In genomic region chr1:74091611-74092224, GRCm38 (mm10) we compare ENCODE assay signal across 7 mouse cellular contexts. TPM values are rescaled to one million over a fixed set of nuclear protein-coding genes. Genes with fewer than 3 reads are reported as not detected.
A peak's percentile ranks its signal among the peaks of the same experiment; 100 is the strongest.
DNase-seq lines count a peak whose midpoint lies in the region; ATAC-seq lines count a peak whose summit lies in the region.

No protein-coding gene starts in this region.

- no peak overlapping the region for H3K4me2 ChIP-seq in midbrain, embryonic 11.5 days
- H3K4me2 ChIP-seq in midbrain, embryonic 16.5 days (ENCODE audit: low read length), result no peak overlapping the region
- H3K4me2 ChIP-seq in embryonic facial prominence, embryonic 11.5 days (ENCODE audit: low read depth, low read length), result peak overlapping the region; percentile 64
- no peak overlapping the region for H3K4me2 ChIP-seq in hindbrain, embryonic 13.5 days

- DNase-seq in midbrain, embryonic 11.5 days (ENCODE audit: low spot score, missing footprints), result no peak
- peak; percentile 93 for DNase-seq in embryonic facial prominence, embryonic 11.5 days (ENCODE audit: low spot score)
- peak; percentile 53 for DNase-seq in skeletal muscle tissue, adult 2 months (ENCODE audit: low read depth, low spot score)
- no peak for DNase-seq in adrenal gland, postnatal 36 days
- no peak for DNase-seq in spleen, adult 18-20 months

- no peaks in the 10 kb centered on the region for H3K36me3 ChIP-seq in midbrain, embryonic 11.5 days (ENCODE audit: control insufficient read depth, insufficient read depth, low read length)
- H3K36me3 ChIP-seq in midbrain, embryonic 16.5 days (ENCODE audit: control insufficient read depth, insufficient read depth, low read length), result no peaks in the 10 kb centered on the region
- H3K36me3 ChIP-seq in embryonic facial prominence, embryonic 11.5 days (replicated peaks; ENCODE audit: control insufficient read depth, insufficient read depth, low read depth, low read length), result no peaks in the 10 kb centered on the region
- H3K36me3 ChIP-seq in hindbrain, embryonic 13.5 days, result no peaks in the 10 kb centered on the region

- H3K27ac ChIP-seq in midbrain, embryonic 11.5 days (ENCODE audit: low read depth, low read length), result no peak overlapping the region
- H3K27ac ChIP-seq in midbrain, embryonic 16.5 days (ENCODE audit: low read length), result no peak overlapping the region
- H3K27ac ChIP-seq in embryonic facial prominence, embryonic 11.5 days (replicated peaks; ENCODE audit: low read depth, low read length), result peak overlapping the region; percentile 94
- peak overlapping the region; percentile 48; the same call in 1 of the 2 replicates for H3K27ac ChIP-seq in hindbrain, embryonic 13.5 days

- no peak overlapping the region for H3K4me3 ChIP-seq in midbrain, embryonic 11.5 days (ENCODE audit: low read depth, low read length)
- no peak overlapping the region for H3K4me3 ChIP-seq in midbrain, embryonic 16.5 days (ENCODE audit: low read depth, low read length)
- H3K4me3 ChIP-seq in embryonic facial prominence, embryonic 11.5 days (ENCODE audit: low read depth, low read length), result 0 out of 2 replicates have a peak overlapping the region, but pooled peaks have one; percentile 42
- no peak overlapping the region for H3K4me3 ChIP-seq in hindbrain, embryonic 13.5 days

- no peaks in the 10 kb centered on the region for H3K9me3 ChIP-seq in midbrain, embryonic 11.5 days (ENCODE audit: control insufficient read depth, low read length)
- no peaks in the 10 kb centered on the region for H3K9me3 ChIP-seq in midbrain, embryonic 16.5 days (replicated peaks; ENCODE audit: control insufficient read depth, low read length, poor library complexity, severe bottlenecking)
- no peaks in the 10 kb centered on the region for H3K9me3 ChIP-seq in embryonic facial prominence, embryonic 11.5 days (replicated peaks; ENCODE audit: control insufficient read depth, low read length)
- no peaks in the 10 kb centered on the region for H3K9me3 ChIP-seq in hindbrain, embryonic 13.5 days

- peak; percentile 19; the same call in 1 of the 2 replicates for ATAC-seq in midbrain, embryonic 11.5 days (ENCODE audit: low FRiP score)
- ATAC-seq in midbrain, embryonic 16.5 days, result no peak
- ATAC-seq in embryonic facial prominence, embryonic 11.5 days (replicated peaks; ENCODE audit: insufficient number of reproducible peaks, low FRiP score, low TSS enrichment, low read depth), result peak; percentile 62
- no peak for ATAC-seq in hindbrain, embryonic 13.5 days (ENCODE audit: low FRiP score)

- H3K27me3 ChIP-seq in midbrain, embryonic 11.5 days (ENCODE audit: control insufficient read depth, insufficient read depth, low read length), result 0 out of 2 replicates have a peak, but pooled peaks cover 2% of the 10 kb centered on the region
- 0 out of 2 replicates have a peak, but pooled peaks cover 1% of the 10 kb centered on the region for H3K27me3 ChIP-seq in midbrain, embryonic 16.5 days (ENCODE audit: control insufficient read depth, insufficient read depth, low read depth, low read length)
- no peaks in the 10 kb centered on the region for H3K27me3 ChIP-seq in embryonic facial prominence, embryonic 11.5 days (ENCODE audit: control insufficient read depth, insufficient read depth, low read length)
- peaks cover 19% of the 10 kb centered on the region for H3K27me3 ChIP-seq in hindbrain, embryonic 13.5 days

- 58% methylated on average over 6 of the region's 6 CpGs for WGBS in midbrain, embryonic 11.5 days
- WGBS in midbrain, embryonic 16.5 days, result 45% methylated on average over 6 of the region's 6 CpGs
- WGBS in embryonic facial prominence, embryonic 11.5 days, result 18% methylated on average over 6 of the region's 6 CpGs
- whole genome bisulfite sequencing in hindbrain, embryonic 13.5 days, result 51% methylated on average over 6 of the region's 6 CpGs

- peaks cover 14% of the 10 kb centered on the region for H3K4me1 ChIP-seq in midbrain, embryonic 11.5 days (ENCODE audit: control insufficient read depth, insufficient read depth, low read length)
- peaks cover 5% of the 10 kb centered on the region for H3K4me1 ChIP-seq in midbrain, embryonic 16.5 days (ENCODE audit: control insufficient read depth, insufficient read depth, low read length)
- peaks cover 8% of the 10 kb centered on the region for H3K4me1 ChIP-seq in embryonic facial prominence, embryonic 11.5 days (ENCODE audit: control insufficient read depth, insufficient read depth, low read length)
- H3K4me1 ChIP-seq in hindbrain, embryonic 13.5 days (replicated peaks), result peaks cover 38% of the 10 kb centered on the region

- H3K9ac ChIP-seq in midbrain, embryonic 11.5 days (ENCODE audit: low read length), result 0 out of 2 replicates have a peak overlapping the region, but pooled peaks have one; percentile 17
- H3K9ac ChIP-seq in midbrain, embryonic 16.5 days (ENCODE audit: low read depth, low read length), result no peak overlapping the region
- peak overlapping the region; percentile 40 for H3K9ac ChIP-seq in embryonic facial prominence, embryonic 11.5 days (replicated peaks; ENCODE audit: low read length)
- H3K9ac ChIP-seq in hindbrain, embryonic 13.5 days, result peak overlapping the region; percentile 35; the same call in 1 of the 2 replicates

RNA-seq across cellular contexts. Expression of gene Tns1, which starts 32.5 kb away (rescaled TPM):
- 6.9 and 9.3 TPM in 2 replicates for polyA plus RNA-seq in midbrain, embryonic 11.5 days (2014; fragmentation: Nextera tagmentation; extraction: Ambion mirVana)
- 8.2 and 11.8 TPM in 2 replicates for polyA plus RNA-seq in midbrain, embryonic 16.5 days (2015; fragmentation: Nextera tagmentation; extraction: Ambion mirVana)
- 21.1 and 21.6 TPM in 2 replicates for polyA plus RNA-seq in embryonic facial prominence, embryonic 11.5 days (2014; fragmentation: Nextera tagmentation; extraction: Ambion mirVana)
- polyA plus RNA-seq in hindbrain, embryonic 13.5 days (2015; fragmentation: Nextera tagmentation; extraction: Ambion mirVana), result 10.3 and 13.0 TPM in 2 replicates
- total RNA-seq in adrenal gland, postnatal 36 days (2021), result 100 to 1,000 TPM; 404 to 411 TPM

RNA-seq across cellular contexts. Expression of gene Rufy4, which starts 33.6 kb away (rescaled TPM):
- polyA plus RNA-seq in midbrain, embryonic 11.5 days (2014; fragmentation: Nextera tagmentation; extraction: Ambion mirVana), result 0.22 and 0.25 TPM in 2 replicates
- polyA plus RNA-seq in midbrain, embryonic 16.5 days (2015; fragmentation: Nextera tagmentation; extraction: Ambion mirVana), result 0.17 and 0.49 TPM in 2 replicates
- polyA plus RNA-seq in embryonic facial prominence, embryonic 11.5 days (2014; fragmentation: Nextera tagmentation; extraction: Ambion mirVana), result 0.11 and 0.28 TPM in 2 replicates
- 0.57 and 0.60 TPM in 2 replicates for polyA plus RNA-seq in hindbrain, embryonic 13.5 days (2015; fragmentation: Nextera tagmentation; extraction: Ambion mirVana)
- 1 to 10 TPM; 1.2 to 2.0 TPM for total RNA-seq in adrenal gland, postnatal 36 days (2021)

Comparison
In these comparisons a context has a peak if more than half of its experiments do, and no peak if none do; other contexts are left out.
1. ATAC-seq: peak in midbrain, embryonic 11.5 days (single experiment) and embryonic facial prominence, embryonic 11.5 days (single experiment); none in midbrain, embryonic 16.5 days (single experiment) and hindbrain, embryonic 13.5 days (single experiment).
2. DNase-seq: peak in embryonic facial prominence, embryonic 11.5 days (single experiment) and skeletal muscle tissue, adult 2 months (single experiment); none in midbrain, embryonic 11.5 days (single experiment), adrenal gland, postnatal 36 days (0 of 2) and spleen, adult 18-20 months (0 of 2).
3. H3K27ac ChIP-seq: peak in embryonic facial prominence, embryonic 11.5 days (single experiment) and hindbrain, embryonic 13.5 days (single experiment); none in midbrain, embryonic 11.5 days (single experiment) and midbrain, embryonic 16.5 days (single experiment).